Mouse (Mus musculus) liver, adult 2 months (tissue): ENCODE results near the gene Foxl1.
A peak's percentile ranks its signal among the peaks of the same experiment; 100 is the strongest.

Experiments used
- CTCF ChIP-seq: fragments of 200-500 bp; IDR thresholded peaks from 2 replicates; pipeline ENCODE4 v1.5.1; 2011; ENCODE audit warnings: low read depth, low read length, control low read depth
- POLR2A ChIP-seq: fragments of 200-500 bp; IDR thresholded peaks from 2 replicates; pipeline ENCODE4 v1.6.1; 2011; ENCODE audit warnings: low read length, control low read depth; ENCODE audit not compliant: insufficient read depth; ENCODE audit errors: extremely low read depth

GRCm38 (mm10) chr8:121104049-121104818, 23.5 kb upstream of the Foxl1 start:
- TF ChIP-seq CTCF (peak; percentile 95), POLR2A (no peak)
